Mouse (Mus musculus): ENCODE results near the gene Mamld1. TPM values are rescaled to one million over a fixed set of nuclear protein-coding genes. Genes with fewer than 3 reads are reported as not detected.
"Not testable (repeated sequence)": the region's sequence is repeated elsewhere in the genome, so short reads cannot be mapped to it uniquely, and the experiment has no call there.

Mamld1 gene
- 6.4 and 13.2 TPM in 2 replicates for polyA plus RNA-seq (2012; rRNA removed)

- TF ChIP-seq CTCF (IDR thresholded peaks at IDR 0.05; ENCODE audit: borderline replicate concordance, extremely low read depth, insufficient read depth, insufficient read length) (no peak), POLR2A (IDR thresholded peaks at IDR 0.05; ENCODE audit: borderline replicate concordance, extremely low read depth, insufficient read depth, insufficient read length, poor library complexity, severe bottlenecking) (0 out of 2 replicates have a peak, but pooled peaks have one; percentile 37)
- DNase-seq (ENCODE audit: low read depth): peak; percentile 91
Observed at GRCm38 (mm10) chrX:71049864-71050576, at the start of gene Mamld1. TSS of gene Mamld1 (plus strand) at chrX:71050256.

GRCm38 (mm10) chrX:71024718-71025117 lies 25.3 kb upstream of the Mamld1 start:
- TF ChIP-seq POLR2A (IDR thresholded peaks at IDR 0.05; ENCODE audit: borderline replicate concordance, extremely low read depth, insufficient read depth, insufficient read length, poor library complexity, severe bottlenecking): no peak
- TF ChIP-seq CTCF (IDR thresholded peaks at IDR 0.05; ENCODE audit: borderline replicate concordance, extremely low read depth, insufficient read depth, insufficient read length): no peak
- no peak for DNase-seq (ENCODE audit: low read depth)

GRCm38 (mm10) chrX:71028007-71028406 lies 22.0 kb upstream of the Mamld1 start:
- TF ChIP-seq CTCF (IDR thresholded peaks at IDR 0.05; ENCODE audit: borderline replicate concordance, extremely low read depth, insufficient read depth, insufficient read length) (no peak), POLR2A (IDR thresholded peaks at IDR 0.05; ENCODE audit: borderline replicate concordance, extremely low read depth, insufficient read depth, insufficient read length, poor library complexity, severe bottlenecking) (no peak)

GRCm38 (mm10) chrX:71028976-71029375 lies 21.1 kb upstream of the Mamld1 start:
- not testable (repeated sequence) for DNase-seq (ENCODE audit: low read depth)

More at GRCm38 (mm10) chrX:71028007-71028406, 22.0 kb upstream of the Mamld1 start:
- peak; percentile 71 for DNase-seq (ENCODE audit: low read depth)

GRCm38 (mm10) chrX:71050677-71051311 lies 738 bp downstream of the Mamld1 start:
- DNase-seq (ENCODE audit: low read depth): peak; percentile 53
- no peak for TF ChIP-seq CTCF (IDR thresholded peaks at IDR 0.05; ENCODE audit: borderline replicate concordance, extremely low read depth, insufficient read depth, insufficient read length)
- no peak for TF ChIP-seq POLR2A (IDR thresholded peaks at IDR 0.05; ENCODE audit: borderline replicate concordance, extremely low read depth, insufficient read depth, insufficient read length, poor library complexity, severe bottlenecking)

GRCm38 (mm10) chrX:71051361-71052114 lies 1.5 kb downstream of the Mamld1 start:
- TF ChIP-seq CTCF (IDR thresholded peaks at IDR 0.05; ENCODE audit: borderline replicate concordance, extremely low read depth, insufficient read depth, insufficient read length): no peak
- no peak for TF ChIP-seq POLR2A (IDR thresholded peaks at IDR 0.05; ENCODE audit: borderline replicate concordance, extremely low read depth, insufficient read depth, insufficient read length, poor library complexity, severe bottlenecking)
- DNase-seq (ENCODE audit: low read depth): peak; percentile 89

GRCm38 (mm10) chrX:71052115-71052478 lies 2.0 kb downstream of the Mamld1 start:
- TF ChIP-seq POLR2A (IDR thresholded peaks at IDR 0.05; ENCODE audit: borderline replicate concordance, extremely low read depth, insufficient read depth, insufficient read length, poor library complexity, severe bottlenecking) (0 out of 2 replicates have a peak, but pooled peaks have one; percentile 12), CTCF (IDR thresholded peaks at IDR 0.05; ENCODE audit: borderline replicate concordance, extremely low read depth, insufficient read depth, insufficient read length) (peak; percentile 73)

GRCm38 (mm10) chrX:71052481-71053216 lies 2.6 kb downstream of the Mamld1 start:
- peak; percentile 75 for DNase-seq (ENCODE audit: low read depth)
- TF ChIP-seq CTCF (IDR thresholded peaks at IDR 0.05; ENCODE audit: borderline replicate concordance, extremely low read depth, insufficient read depth, insufficient read length) (no peak), POLR2A (IDR thresholded peaks at IDR 0.05; ENCODE audit: borderline replicate concordance, extremely low read depth, insufficient read depth, insufficient read length, poor library complexity, severe bottlenecking) (no peak)

More at GRCm38 (mm10) chrX:71052115-71052478, 2.0 kb downstream of the Mamld1 start:
- DNase-seq (ENCODE audit: low read depth): peak; percentile 92

GRCm38 (mm10) chrX:71053246-71053645 lies 3.2 kb downstream of the Mamld1 start:
- peak; percentile 49 for DNase-seq (ENCODE audit: low read depth)
- TF ChIP-seq POLR2A (IDR thresholded peaks at IDR 0.05; ENCODE audit: borderline replicate concordance, extremely low read depth, insufficient read depth, insufficient read length, poor library complexity, severe bottlenecking) (no peak), CTCF (IDR thresholded peaks at IDR 0.05; ENCODE audit: borderline replicate concordance, extremely low read depth, insufficient read depth, insufficient read length) (no peak)

GRCm38 (mm10) chrX:71056968-71057367 lies 6.9 kb downstream of the Mamld1 start:
- no peak for DNase-seq (ENCODE audit: low read depth)
- no peak for TF ChIP-seq CTCF (IDR thresholded peaks at IDR 0.05; ENCODE audit: borderline replicate concordance, extremely low read depth, insufficient read depth, insufficient read length)
- no peak for TF ChIP-seq POLR2A (IDR thresholded peaks at IDR 0.05; ENCODE audit: borderline replicate concordance, extremely low read depth, insufficient read depth, insufficient read length, poor library complexity, severe bottlenecking)
